In the genomic region with DNA sequence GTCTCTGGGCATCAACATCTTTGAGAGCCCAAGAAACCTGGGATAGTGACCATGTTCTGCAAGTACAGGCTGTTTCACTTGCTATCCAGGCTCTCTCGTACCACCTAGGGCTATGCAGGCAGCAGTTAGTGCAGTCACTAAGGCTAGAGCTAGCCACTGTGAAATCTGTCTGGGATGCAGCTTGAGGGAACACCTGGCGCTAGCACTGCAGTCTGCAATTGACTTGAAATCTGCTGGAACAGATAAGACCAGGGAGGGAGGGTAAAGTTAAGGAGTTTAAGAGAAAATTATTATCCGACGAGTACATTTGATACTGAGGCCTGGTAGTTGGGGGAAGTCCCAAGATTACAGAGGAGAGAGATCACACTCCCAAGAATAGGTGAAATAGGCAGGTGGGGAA, we compare ENCODE assay signal across 22 mouse cellular contexts.
"Had no signal": no experiment of that assay in that cellular context is flagged by ENCODE, and none has a peak within 500 bp of the region (broad histone marks: within the 10 kb centered on the region; RNA-seq: fewer than 3 reads in every experiment).

No protein-coding gene starts in this region.

- DNase-seq: kidney, adult 2 months; kidney, postnatal 36 days; left cerebral cortex, postnatal 4 days; lung, adult 18-20 months; lung, postnatal 10 days; lung, postnatal 36 days; retina, postnatal 1 day; right cerebral cortex, postnatal 25 days; spleen, adult 18-20 months; thymus, postnatal 25 days had no signal

- H3K4me2 ChIP-seq: limb, embryonic 12.5 days; limb, embryonic 15.5 days; lung, embryonic 15.5 days; midbrain, embryonic 12.5 days; midbrain, embryonic 15.5 days; neural tube, embryonic 12.5 days; neural tube, embryonic 15.5 days; stomach, embryonic 15.5 days had no signal

- H3K4me1 ChIP-seq: limb, embryonic 12.5 days; limb, embryonic 15.5 days; lung, embryonic 15.5 days; midbrain, embryonic 12.5 days; midbrain, embryonic 15.5 days; neural tube, embryonic 12.5 days; neural tube, embryonic 15.5 days; stomach, embryonic 15.5 days had no signal

- H3K27me3 ChIP-seq: limb, embryonic 12.5 days; limb, embryonic 15.5 days; lung, embryonic 15.5 days; midbrain, embryonic 12.5 days; midbrain, embryonic 15.5 days; neural tube, embryonic 12.5 days; neural tube, embryonic 15.5 days; stomach, embryonic 15.5 days had no signal

- H3K4me3 ChIP-seq: limb, embryonic 12.5 days; limb, embryonic 15.5 days; lung, embryonic 15.5 days; midbrain, embryonic 12.5 days; midbrain, embryonic 15.5 days; neural tube, embryonic 12.5 days; neural tube, embryonic 15.5 days; stomach, embryonic 15.5 days had no signal

- H3K36me3 ChIP-seq: midbrain, embryonic 15.5 days had no signal

- ATAC-seq: hindbrain, postnatal 0 days; inflammation-experienced regulatory T-cells, adult 6 months; intestine, embryonic 16.5 days; midbrain, embryonic 15.5 days had no signal

- H3K9me3 ChIP-seq: limb, embryonic 15.5 days; lung, embryonic 15.5 days; midbrain, embryonic 12.5 days; midbrain, embryonic 15.5 days; neural tube, embryonic 12.5 days; neural tube, embryonic 15.5 days; stomach, embryonic 15.5 days had no signal

- H3K27ac ChIP-seq: hindbrain, postnatal 0 days; kidney, postnatal 0 days; limb, embryonic 12.5 days; limb, embryonic 15.5 days; lung, embryonic 15.5 days; midbrain, embryonic 12.5 days; midbrain, embryonic 15.5 days; neural tube, embryonic 12.5 days; neural tube, embryonic 15.5 days; stomach, embryonic 15.5 days had no signal

- H3K9ac ChIP-seq: limb, embryonic 12.5 days; limb, embryonic 15.5 days; lung, embryonic 15.5 days; midbrain, embryonic 12.5 days; midbrain, embryonic 15.5 days; neural tube, embryonic 12.5 days; neural tube, embryonic 15.5 days; stomach, embryonic 15.5 days had no signal
